Mouse (Mus musculus): ENCODE measurements around the gene Socs3. TPM values are rescaled to one million over a fixed set of nuclear protein-coding genes. Genes with fewer than 3 reads are reported as not detected.

Gene Socs3
- polyA plus RNA-seq, 1 experiment = 5.0 TPM

GRCm38 (mm10) chr11:117954094-117954493 is 15.8 kb downstream of the Socs3 start:
- no peak for TF ChIP-seq CTCF (conservative IDR thresholded peaks at IDR 0.05; ENCODE audit: insufficient read depth, insufficient read length, low read depth, low read length)
- no peak for TF ChIP-seq POLR2A (IDR thresholded peaks at IDR 0.05; ENCODE audit: low read depth, low read length)
- 0 out of 2 replicates have a peak, but pooled peaks cover 2% of the 10 kb centered on the region for H3K4me1 ChIP-seq (ENCODE audit: control insufficient read depth, insufficient read depth, low read length)
- H3K4me3 ChIP-seq (ENCODE audit: insufficient read depth, low read depth, low read length) = no peak overlapping the region
- DNase-seq = no peak
- no peaks in the 10 kb centered on the region for H3K36me3 ChIP-seq (ENCODE audit: control insufficient read depth, insufficient read depth, low read length)
- no peak overlapping the region for H3K27ac ChIP-seq (ENCODE audit: insufficient read depth, low read depth, low read length)
- H3K27me3 ChIP-seq (replicated peaks; ENCODE audit: control insufficient read depth, insufficient read depth, low read length) = no peaks in the 10 kb centered on the region
- WGBS = 35% methylated on average over 2 of the region's 2 CpGs

DNA sequence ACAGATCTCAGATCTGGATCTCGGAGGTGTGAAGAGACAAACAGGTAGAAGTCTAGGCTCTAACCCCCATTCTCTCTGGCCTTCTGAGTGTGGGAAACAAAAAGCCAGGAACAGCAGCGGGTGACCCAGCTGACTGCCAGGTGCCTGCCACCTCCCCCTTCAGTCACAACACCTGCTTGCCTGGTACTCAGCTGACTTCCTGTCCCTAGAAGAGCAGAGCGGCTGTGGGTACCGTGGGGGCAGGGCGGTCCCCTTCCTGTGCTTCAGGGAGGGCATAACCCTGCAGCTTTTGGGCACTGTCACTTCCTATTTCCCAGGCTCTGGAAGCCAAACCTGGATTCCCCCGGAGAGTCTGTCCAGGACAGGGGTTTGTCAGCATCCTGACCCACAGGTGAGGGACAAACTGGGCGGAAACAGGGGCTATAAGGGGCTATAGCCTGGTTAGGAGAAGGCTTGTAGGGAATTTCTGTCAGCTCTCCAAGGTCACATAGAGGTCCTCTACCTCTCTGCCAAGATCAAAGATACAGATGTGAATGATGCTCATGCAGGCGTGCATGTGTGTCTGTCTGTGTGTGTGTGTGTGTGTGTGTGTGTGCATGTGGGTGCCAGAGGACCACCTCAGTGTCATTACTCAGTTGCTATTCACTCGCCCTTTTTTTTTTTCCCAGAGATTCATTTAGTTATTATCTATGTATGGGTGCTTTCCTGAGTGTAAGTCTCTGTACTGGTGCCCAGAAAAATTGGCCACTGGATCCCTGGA is 17.5 kb downstream of the Socs3 start:
- no peak overlapping the region for H3K4me3 ChIP-seq (ENCODE audit: insufficient read depth, low read depth, low read length)

GRCm38 (mm10) chr11:117951391-117951790 is 18.5 kb downstream of the Socs3 start:
- Histone ChIP-seq H3K4me1 (ENCODE audit: control insufficient read depth, insufficient read depth, low read length) (0 out of 2 replicates have a peak, but pooled peaks cover 2% of the 10 kb centered on the region), H3K4me3 (ENCODE audit: insufficient read depth, low read depth, low read length) (no peak overlapping the region), H3K36me3 (ENCODE audit: control insufficient read depth, insufficient read depth, low read length) (no peaks in the 10 kb centered on the region), H3K27me3 (replicated peaks; ENCODE audit: control insufficient read depth, insufficient read depth, low read length) (no peaks in the 10 kb centered on the region), H3K27ac (ENCODE audit: insufficient read depth, low read depth, low read length) (no peak overlapping the region)
- WGBS = 80% methylated on average over 6 of the region's 6 CpGs
- no peak for DNase-seq
- TF ChIP-seq CTCF (conservative IDR thresholded peaks at IDR 0.05; ENCODE audit: insufficient read depth, insufficient read length, low read depth, low read length) (no peak), POLR2A (IDR thresholded peaks at IDR 0.05; ENCODE audit: low read depth, low read length) (no peak)

More for the DNA sequence above, 17.5 kb downstream of the Socs3 start:
- H3K4me1 ChIP-seq (ENCODE audit: control insufficient read depth, insufficient read depth, low read length) = 0 out of 2 replicates have a peak, but pooled peaks cover 2% of the 10 kb centered on the region
- DNase-seq = peak; percentile 58
- H3K27me3 ChIP-seq (replicated peaks; ENCODE audit: control insufficient read depth, insufficient read depth, low read length) = no peaks in the 10 kb centered on the region
- 0 out of 2 replicates have a peak overlapping the region, but pooled peaks have one; percentile 14 for H3K27ac ChIP-seq (ENCODE audit: insufficient read depth, low read depth, low read length)
- TF ChIP-seq CTCF (conservative IDR thresholded peaks at IDR 0.05; ENCODE audit: insufficient read depth, insufficient read length, low read depth, low read length) = no peak
- no peak for TF ChIP-seq POLR2A (IDR thresholded peaks at IDR 0.05; ENCODE audit: low read depth, low read length)
- WGBS = 57% methylated on average over 9 of the region's 9 CpGs
- H3K36me3 ChIP-seq (ENCODE audit: control insufficient read depth, insufficient read depth, low read length) = no peaks in the 10 kb centered on the region

DNA sequence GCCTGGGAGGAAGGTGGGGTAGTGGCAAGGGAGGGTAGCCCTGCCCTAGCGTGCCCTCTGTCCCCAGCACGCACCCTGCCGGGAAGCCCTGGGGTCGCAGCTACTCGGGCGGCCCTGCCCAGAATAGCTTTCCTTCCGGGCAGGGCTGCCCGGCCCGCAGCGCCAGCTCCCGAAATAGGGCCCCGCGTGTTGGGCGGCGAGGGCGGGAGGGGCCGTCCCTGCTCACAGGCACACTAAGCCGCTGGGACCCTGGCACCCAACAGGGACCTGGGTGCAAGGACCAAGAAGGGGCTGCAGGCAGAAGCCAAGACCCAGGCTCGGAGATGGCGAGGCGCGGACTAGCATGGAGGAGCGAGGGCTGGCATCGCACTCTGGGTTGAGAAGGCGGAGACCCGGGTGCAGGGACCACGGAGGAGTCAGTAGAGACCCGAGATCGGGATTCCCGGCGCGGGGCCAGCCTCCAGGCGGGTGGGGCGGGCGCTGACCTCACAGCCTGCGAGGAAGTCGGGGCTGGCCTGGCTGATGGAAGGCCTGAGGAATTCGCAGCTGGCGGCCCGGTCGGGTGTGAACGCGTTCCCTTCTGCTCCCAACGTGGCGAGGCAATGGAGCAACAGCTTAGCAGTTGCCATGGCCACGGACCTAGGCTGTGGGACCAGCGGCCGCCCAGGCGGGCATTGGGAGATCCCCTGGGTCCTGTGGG is 20.3 kb downstream of the Socs3 start:
- WGBS = 8% methylated on average over 49 of the region's 49 CpGs
- 0 out of 2 replicates have a peak, but pooled peaks cover 2% of the 10 kb centered on the region for H3K4me1 ChIP-seq (ENCODE audit: control insufficient read depth, insufficient read depth, low read length)

GRCm38 (mm10) chr11:117946996-117947419 is 22.8 kb downstream of the Socs3 start:
- no peak for DNase-seq
- H3K27ac ChIP-seq (ENCODE audit: insufficient read depth, low read depth, low read length) = no peak overlapping the region
- TF ChIP-seq CTCF (conservative IDR thresholded peaks at IDR 0.05; ENCODE audit: insufficient read depth, insufficient read length, low read depth, low read length) (no peak), POLR2A (IDR thresholded peaks at IDR 0.05; ENCODE audit: low read depth, low read length) (no peak)
- H3K4me1 ChIP-seq (ENCODE audit: control insufficient read depth, insufficient read depth, low read length) = 0 out of 2 replicates have a peak, but pooled peaks cover 2% of the 10 kb centered on the region
- H3K36me3 ChIP-seq (ENCODE audit: control insufficient read depth, insufficient read depth, low read length) = no peaks in the 10 kb centered on the region
- WGBS = 48% methylated on average over 10 of the region's 10 CpGs
- no peaks in the 10 kb centered on the region for H3K27me3 ChIP-seq (replicated peaks; ENCODE audit: control insufficient read depth, insufficient read depth, low read length)
- no peak overlapping the region for H3K4me3 ChIP-seq (ENCODE audit: insufficient read depth, low read depth, low read length)

More for the DNA sequence above, 20.3 kb downstream of the Socs3 start:
- peak; percentile 80 for DNase-seq
- Histone ChIP-seq H3K4me3 (ENCODE audit: insufficient read depth, low read depth, low read length) (peak overlapping the region; percentile 39), H3K36me3 (ENCODE audit: control insufficient read depth, insufficient read depth, low read length) (no peaks in the 10 kb centered on the region), H3K27ac (ENCODE audit: insufficient read depth, low read depth, low read length) (peak overlapping the region; percentile 82), H3K27me3 (replicated peaks; ENCODE audit: control insufficient read depth, insufficient read depth, low read length) (no peaks in the 10 kb centered on the region)
- no peak for TF ChIP-seq CTCF (conservative IDR thresholded peaks at IDR 0.05; ENCODE audit: insufficient read depth, insufficient read length, low read depth, low read length)
- TF ChIP-seq POLR2A (IDR thresholded peaks at IDR 0.05; ENCODE audit: low read depth, low read length) = no peak

GRCm38 (mm10) chr11:117946195-117946979 is 23.5 kb downstream of the Socs3 start:
- 46% methylated on average over 11 of the region's 11 CpGs for whole genome bisulfite sequencing
- Histone ChIP-seq H3K4me1 (ENCODE audit: control insufficient read depth, insufficient read depth, low read length) (0 out of 2 replicates have a peak, but pooled peaks cover 2% of the 10 kb centered on the region), H3K27me3 (replicated peaks; ENCODE audit: control insufficient read depth, insufficient read depth, low read length) (no peaks in the 10 kb centered on the region), H3K27ac (ENCODE audit: insufficient read depth, low read depth, low read length) (no peak overlapping the region), H3K36me3 (ENCODE audit: control insufficient read depth, insufficient read depth, low read length) (no peaks in the 10 kb centered on the region), H3K4me3 (ENCODE audit: insufficient read depth, low read depth, low read length) (no peak overlapping the region)
- DNase-seq = no peak
- TF ChIP-seq CTCF (conservative IDR thresholded peaks at IDR 0.05; ENCODE audit: insufficient read depth, insufficient read length, low read depth, low read length) = no peak

Data from kidney, adult 2 months (tissue).